Mouse (Mus musculus) lung, embryonic 14.5 days (tissue): Measurements from ENCODE around the gene Gm11564. TPM values are rescaled to one million over a fixed set of nuclear protein-coding genes. Genes with fewer than 3 reads are reported as not detected.
"Not testable (repeated sequence)": the region's sequence is repeated elsewhere in the genome, so short reads cannot be mapped to it uniquely, and the experiment has no call there.

ENCODE experiments used
- ATAC-seq: fragments of 200-750 bp; cut with Nextera tagmentation; 2 replicates; pipeline ENCODE4 v1.8.0; 2017; ENCODE audit warnings: mild to moderate bottlenecking, moderate TSS enrichment, moderate library complexity; ENCODE audit not compliant: insufficient read depth
- DNase-seq: peaks from one replicate; pipeline ENCODE4 v3.0.0-alpha.2; 2015
- H3K27ac ChIP-seq: fragments of 300-500 bp; sonication (generic); 2 replicates; pipeline ENCODE4 v1.5.1; 2014; ENCODE audit warnings: low read depth, mild to moderate bottlenecking, moderate library complexity
- H3K27me3 ChIP-seq: fragments of 300-500 bp; sonication (generic); 2 replicates; pipeline ENCODE4 v1.6.1; 2014; ENCODE audit warnings: low read length, control low read depth; ENCODE audit not compliant: insufficient read depth
- H3K36me3 ChIP-seq: fragments of 300-500 bp; sonication (generic); 2 replicates; pipeline ENCODE4 v1.6.1; 2014; ENCODE audit warnings: control low read depth; ENCODE audit not compliant: insufficient read depth
- H3K4me1 ChIP-seq: fragments of 300-500 bp; sonication (generic); 2 replicates; pipeline ENCODE4 v1.6.1; 2014; ENCODE audit warnings: antibody characterized with exemption, control low read depth; ENCODE audit not compliant: insufficient read depth
- H3K4me2 ChIP-seq: fragments of 300-500 bp; sonication (generic); 2 replicates; pipeline ENCODE4 v1.6.1; 2014; ENCODE audit warnings: mild to moderate bottlenecking
- H3K4me3 ChIP-seq: fragments of 300-500 bp; sonication (generic); 2 replicates; pipeline ENCODE4 v1.5.1; 2014; ENCODE audit warnings: low read depth, low read length
- H3K9ac ChIP-seq: fragments of 300-500 bp; sonication (generic); 2 replicates; pipeline ENCODE4 v1.6.1; 2014
- H3K9me3 ChIP-seq: fragments of 300-500 bp; sonication (generic); 2 replicates; pipeline ENCODE4 v1.6.1; 2016; ENCODE audit warnings: low read depth, low read length, control low read depth
- CTCF ChIP-seq: IDR thresholded peaks from 2 replicates; pipeline ENCODE4 v1.5.1; 2016; ENCODE audit warnings: antibody characterized with exemption, low read depth
- WGBS: fragments of 180-500 bp; shearing (Covaris S2); extraction: QIAGEN DNeasy Blood & Tissue Kit; methylation state at CpG from one replicate; pipeline ENCODE4 v1.1.7; 2014; 5-methylcytosine and 5-hydroxymethylcytosine counted together
- polyA plus RNA-seq: library from polyadenylated mRNA; unstranded; fragments of >200 nt; fragmentation: Nextera tagmentation; extraction: Ambion mirVana; gene quantifications from 2 replicates; pipeline ENCODE4 v1.2.1, GENCODE M21; 2014

Gm11564 gene
- polyA plus RNA-seq, 1 experiment from 2014 or later: not detected

- no peak for ATAC-seq
- H3K27ac ChIP-seq: no peak within 1 kb of the TSS
Observed at GRCm38 (mm10) chr11:99837966-99838365, 22.5 kb upstream of the Gm11564 start, which contains the start of gene 2300003K06Rik. TSS of gene 2300003K06Rik (minus strand) at chr11:99838066.

GRCm38 (mm10) chr11:99809792-99810191, 5.7 kb downstream of the Gm11564 start, which contains the start of gene Krtap4-13:
TSS of gene Krtap4-13 (minus strand) at chr11:99809892.
- not testable (repeated sequence) for DNase-seq, H3K4me1 ChIP-seq, H3K9me3 ChIP-seq, H3K27me3 ChIP-seq, H3K4me3 ChIP-seq, H3K27ac ChIP-seq, H3K4me2 ChIP-seq, H3K9ac ChIP-seq, ATAC-seq, H3K36me3 ChIP-seq

More at GRCm38 (mm10) chr11:99837966-99838365, 22.5 kb upstream of the Gm11564 start, which contains the start of gene 2300003K06Rik:
- no peak for DNase-seq
- Histone ChIP-seq H3K4me2 (no peak within 1 kb of the TSS), H3K36me3 (no peaks in the 10 kb centered on the region), H3K4me3 (no peak within 1 kb of the TSS), H3K4me1 (no peaks in the 10 kb centered on the region), H3K9ac (no peak within 1 kb of the TSS), H3K9me3 (no peaks in the 10 kb centered on the region), H3K27me3 (no peaks in the 10 kb centered on the region)
- TF ChIP-seq CTCF: no peak
- WGBS: 60% methylated on average over 1 of the region's 1 CpGs

- H3K9ac ChIP-seq, H3K9me3 ChIP-seq, H3K4me2 ChIP-seq, H3K27ac ChIP-seq, ATAC-seq, DNase-seq, H3K27me3 ChIP-seq, H3K4me3 ChIP-seq, H3K36me3 ChIP-seq, H3K4me1 ChIP-seq: not testable (repeated sequence)
- WGBS: no CpG with 5 or more reads among the region's 1 CpGs
Observed at GRCm38 (mm10) chr11:99804346-99804745, 11.1 kb downstream of the Gm11564 start, which contains the start of gene Gm11554. TSS of gene Gm11554 (minus strand) at chr11:99804446.

- ATAC-seq, H3K4me1 ChIP-seq, H3K4me3 ChIP-seq, DNase-seq, H3K27me3 ChIP-seq, H3K9ac ChIP-seq, H3K9me3 ChIP-seq, H3K4me2 ChIP-seq, H3K27ac ChIP-seq, H3K36me3 ChIP-seq: not testable (repeated sequence)
- WGBS: no CpG with 5 or more reads among the region's 1 CpGs
Observed at GRCm38 (mm10) chr11:99798832-99799231, 16.6 kb downstream of the Gm11564 start, which contains the start of gene Gm11569. TSS of gene Gm11569 (minus strand) at chr11:99798932.

- 78% methylated on average over 2 of the region's 2 CpGs for WGBS
Observed at GRCm38 (mm10) chr11:99793367-99793766, 22.1 kb downstream of the Gm11564 start, which contains the start of gene Gm11596. TSS of gene Gm11596 (minus strand) at chr11:99793467.

GRCm38 (mm10) chr11:99784900-99785299, 30.6 kb downstream of the Gm11564 start, which contains the start of gene Krtap4-9:
TSS of gene Krtap4-9 (plus strand) at chr11:99785200.
- H3K9me3 ChIP-seq, H3K36me3 ChIP-seq, H3K27me3 ChIP-seq, H3K27ac ChIP-seq, ATAC-seq, H3K9ac ChIP-seq, H3K4me1 ChIP-seq, DNase-seq, H3K4me2 ChIP-seq, H3K4me3 ChIP-seq: not testable (repeated sequence)

More at GRCm38 (mm10) chr11:99793367-99793766, 22.1 kb downstream of the Gm11564 start, which contains the start of gene Gm11596:
- Histone ChIP-seq H3K27ac (no peak within 1 kb of the TSS), H3K4me3 (no peak within 1 kb of the TSS), H3K4me2 (no peak within 1 kb of the TSS), H3K36me3 (no peaks in the 10 kb centered on the region), H3K9ac (no peak within 1 kb of the TSS), H3K27me3 (no peaks in the 10 kb centered on the region), H3K4me1 (no peaks in the 10 kb centered on the region), H3K9me3 (no peaks in the 10 kb centered on the region)
- DNase-seq: no peak
- no peak for TF ChIP-seq CTCF
- no peak for ATAC-seq

GRCm38 (mm10) chr11:99780604-99781003, 34.9 kb downstream of the Gm11564 start, which contains the start of gene Krtap4-8:
TSS of gene Krtap4-8 (minus strand) at chr11:99780704.
- no peak within 1 kb of the TSS for H3K27ac ChIP-seq
- no peaks in the 10 kb centered on the region for H3K36me3 ChIP-seq
- no peaks in the 10 kb centered on the region for H3K27me3 ChIP-seq
- TF ChIP-seq CTCF: no peak
- no peak within 1 kb of the TSS for H3K9ac ChIP-seq
- no peaks in the 10 kb centered on the region for H3K9me3 ChIP-seq
- H3K4me3 ChIP-seq: no peak within 1 kb of the TSS
- 89% methylated on average over 2 of the region's 2 CpGs for WGBS
- no peaks in the 10 kb centered on the region for H3K4me1 ChIP-seq
- ATAC-seq (no peak), DNase-seq (no peak)
- no peak within 1 kb of the TSS for H3K4me2 ChIP-seq
